Mouse (Mus musculus): ENCODE results near the gene Trnau1ap. TPM values are rescaled to one million over a fixed set of nuclear protein-coding genes. Genes with fewer than 3 reads are reported as not detected.

Trnau1ap gene
- total and polyA plus RNA-seq, 3 experiments, result 60.7 to 80.5 (median 71.5) TPM

DNA sequence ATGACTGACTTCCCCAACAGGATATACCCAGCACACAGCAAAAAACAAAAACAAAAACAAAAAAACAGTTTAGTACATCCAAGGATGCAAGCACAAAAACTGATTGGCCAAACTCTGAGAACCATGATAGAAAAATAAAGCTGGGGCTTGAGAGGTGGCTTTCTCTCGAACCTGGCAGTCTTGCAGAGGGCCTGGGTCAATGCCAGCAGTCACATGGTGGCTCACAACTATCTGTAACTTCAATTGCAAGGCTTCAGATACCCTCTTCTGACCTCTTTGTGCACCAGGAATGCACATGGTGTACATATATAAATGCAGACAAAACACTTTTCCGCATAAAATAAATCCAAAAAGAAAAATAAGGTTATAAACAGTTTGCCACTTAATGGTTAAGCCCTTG, 56.2 kb downstream of the Trnau1ap start:
- peaks cover 3 to 42% of the 10 kb centered on the region in 2 experiments; a peak in 3 of 4 replicates for H3K4me1 ChIP-seq (ENCODE audit: control insufficient read depth in 1 of 2, insufficient read depth in 2 of 2)
- dilution Hi-C loops (cut with MboI; ENCODE audit: extremely low pct_ligation_motif_present, extremely low pct_unique_long_range_greater_than_20kb, low sequenced_read_pairs) (no loop called here), in situ Hi-C loops (cut with MboI; ENCODE audit: low pct_ligation_motif_present, low pct_unique_long_range_greater_than_20kb, low sequenced_read_pairs) (no loop called here)
- H3K4me3 ChIP-seq (replicated peaks in 1 of 3; ENCODE audit: low read depth in 2 of 3, low read length in 2 of 3, poor library complexity in 1 of 3), result peak overlapping the region; percentile 31 to 91 (median 78)
- peak overlapping the region; percentile 97 for H3K4me2 ChIP-seq (ENCODE audit: insufficient read depth, low read depth, poor library complexity, severe bottlenecking)
- peaks cover 12% of the 10 kb centered on the region for H3K79me2 ChIP-seq (replicated peaks; ENCODE audit: control insufficient read depth, extremely low read depth, insufficient read depth, poor library complexity, severe bottlenecking)
- H3K36me3 ChIP-seq (replicated peaks in 1 of 2; ENCODE audit: control insufficient read depth in 1 of 2, insufficient read depth in 1 of 2, low read length in 1 of 2), result peaks cover 3 to 9% of the 10 kb centered on the region in 2 experiments
- H3K9me3 ChIP-seq (replicated peaks; ENCODE audit: low read length), result no peaks in the 10 kb centered on the region
- no peaks in the 10 kb centered on the region for H3K27me3 ChIP-seq (replicated peaks)
- TF ChIP-seq SMC3 (IDR thresholded peaks at IDR 0.05; ENCODE audit: low read depth, low read length), result no peak
- TF ChIP-seq TCF12 (IDR thresholded peaks at IDR 0.05; ENCODE audit: low read depth, low read length), result no peak
- no peak for TF ChIP-seq POLR2A (IDR thresholded peaks at IDR 0.05; ENCODE audit: low read depth, low read length)
- no peak for TF ChIP-seq PAX5 (IDR thresholded peaks at IDR 0.05; ENCODE audit: low read length)
- no peak for TF ChIP-seq CTCF (conservative IDR thresholded peaks at IDR 0.05 in 1 of 2, IDR thresholded peaks at IDR 0.05 in 1 of 2; ENCODE audit: low read depth in 2 of 2, low read length in 2 of 2)
- no peak for TF ChIP-seq ETS1 (conservative IDR thresholded peaks at IDR 0.05; ENCODE audit: low read depth, low read length)
- TF ChIP-seq MXI1 (IDR thresholded peaks at IDR 0.05; ENCODE audit: low read depth, low read length), result no peak
- no peak for TF ChIP-seq CHD1 (IDR thresholded peaks at IDR 0.05; ENCODE audit: low read depth, low read length)
- TF ChIP-seq ELF1 (IDR thresholded peaks at IDR 0.05; ENCODE audit: low read depth, low read length), result no peak
- no peak for TF ChIP-seq USF2 (conservative IDR thresholded peaks at IDR 0.05; ENCODE audit: low read depth, low read length)
- no peak for TF ChIP-seq SIN3A (IDR thresholded peaks at IDR 0.05; ENCODE audit: low read length)
- no peak for TF ChIP-seq RAD21 (IDR thresholded peaks at IDR 0.05; ENCODE audit: low read depth, low read length)
- peak; percentile 54; the same call in 1 of the 2 replicates for TF ChIP-seq ZMIZ1 (IDR thresholded peaks at IDR 0.05; ENCODE audit: low read depth, low read length)
- no peak for TF ChIP-seq CHD2 (IDR thresholded peaks at IDR 0.05; ENCODE audit: low read length)
- no peak for TF ChIP-seq MEF2A (IDR thresholded peaks at IDR 0.05; ENCODE audit: borderline replicate concordance, low read depth, low read length)
- no peak for TF ChIP-seq GABPA (IDR thresholded peaks at IDR 0.05; ENCODE audit: insufficient replicate concordance, low read depth, low read length)
- no peak for TF ChIP-seq MAZ (IDR thresholded peaks at IDR 0.05; ENCODE audit: low read depth, low read length)
- TF ChIP-seq ZKSCAN1 (IDR thresholded peaks at IDR 0.05; ENCODE audit: borderline replicate concordance, low read depth, low read length), result no peak
- TF ChIP-seq MAX (IDR thresholded peaks at IDR 0.05; ENCODE audit: low read length), result peak; percentile 50; the same call in 1 of the 2 replicates
- 0 out of 2 replicates have a peak, but pooled peaks have one; percentile 6 for TF ChIP-seq USF1 (IDR thresholded peaks at IDR 0.05; ENCODE audit: low read depth, low read length)
- no peak for TF ChIP-seq ZNF384 (IDR thresholded peaks at IDR 0.05; ENCODE audit: low read depth, low read length)
- no peak for TF ChIP-seq JUN (IDR thresholded peaks at IDR 0.05; ENCODE audit: insufficient read depth, low read depth, low read length)
- peak; percentile 74 for TF ChIP-seq MYC (IDR thresholded peaks at IDR 0.05; ENCODE audit: low read depth, low read length)
- no peak for TF ChIP-seq E2F4 (IDR thresholded peaks at IDR 0.05; ENCODE audit: insufficient replicate concordance, low read depth, low read length)
- no peak for TF ChIP-seq JUND (conservative IDR thresholded peaks at IDR 0.05; ENCODE audit: low read depth, low read length)
- TF ChIP-seq ZC3H11A (IDR thresholded peaks at IDR 0.05; ENCODE audit: low read depth, low read length), result no peak
- no peak for TF ChIP-seq KAT2A (IDR thresholded peaks at IDR 0.05; ENCODE audit: insufficient replicate concordance, low read length)
- H3K27ac ChIP-seq (ENCODE audit: insufficient read depth, low read depth), result no peak overlapping the region
- no peak for DNase-seq (ENCODE audit: extremely low read depth)
- peak overlapping the region; percentile 99 for H3K9ac ChIP-seq (ENCODE audit: insufficient read depth, low read depth)
